Mouse (Mus musculus) bone marrow, adult 2 months (tissue): Measurements from ENCODE around the gene Ethe1.

Experiments
- CTCF ChIP-seq: fragments of 200-500 bp; IDR thresholded peaks from 2 replicates; pipeline ENCODE4 v1.5.1; 2011; ENCODE audit warnings: low read length, control low read depth; ENCODE audit not compliant: control insufficient read depth, insufficient read depth
- POLR2A ChIP-seq: fragments of 200-500 bp; IDR thresholded peaks from 2 replicates; pipeline ENCODE4 v1.6.1; 2011; ENCODE audit warnings: low read depth, mild to moderate bottlenecking, control low read depth, low read length, borderline replicate concordance; ENCODE audit not compliant: control insufficient read depth

DNA sequence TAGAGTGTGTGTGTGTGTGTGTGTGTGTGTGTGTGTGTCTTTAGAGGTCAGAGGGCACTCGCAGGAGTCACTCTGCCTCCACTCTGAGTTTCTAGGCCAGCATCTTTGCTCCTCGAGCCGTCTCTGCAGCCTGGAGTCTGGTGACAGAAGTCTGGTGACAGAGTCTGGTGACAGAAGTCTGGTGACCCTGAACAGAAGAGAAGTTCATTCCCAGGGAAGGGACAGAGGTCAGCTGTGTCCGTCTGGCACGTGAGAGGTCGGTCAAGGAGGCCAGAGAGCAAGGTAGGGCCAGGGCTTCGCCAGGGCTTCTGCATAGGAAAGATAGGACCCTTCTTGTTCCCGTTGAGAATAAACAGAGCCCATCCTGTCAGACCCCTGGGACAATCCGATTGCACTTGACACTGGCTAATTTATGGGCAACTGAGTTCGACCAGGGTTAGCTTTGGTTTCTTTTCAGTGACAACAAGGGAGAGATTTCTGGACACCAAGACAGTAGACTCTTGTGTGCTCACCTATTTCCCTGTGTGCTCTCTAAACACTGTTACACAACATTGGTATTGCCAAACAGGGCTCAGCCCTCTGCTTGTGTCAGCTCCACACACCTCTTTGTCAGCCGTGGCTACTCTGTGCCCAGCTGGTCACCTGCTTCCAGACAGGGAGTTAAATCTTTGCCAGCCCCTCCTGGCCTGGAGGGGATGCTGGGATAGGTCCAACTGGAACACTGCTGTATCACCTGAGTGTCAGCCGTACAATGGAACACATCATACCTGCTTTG lies 35.2 kb upstream of the Ethe1 start:
- TF ChIP-seq POLR2A (no peak), CTCF (no peak)
